Mouse (Mus musculus): ENCODE measurements around the gene A630095N17Rik. TPM values are rescaled to one million over a fixed set of nuclear protein-coding genes. Genes with fewer than 3 reads are reported as not detected.

Gene A630095N17Rik
- not detected in 2 replicates for polyA plus RNA-seq (2012)

GRCm38 (mm10) chr1:75231664-75232152, at the start of gene A630095N17Rik:
TSS of gene A630095N17Rik (minus strand) at chr1:75232102.

GRCm38 (mm10) chr1:75278228-75278627, 46.3 kb upstream of the A630095N17Rik start, which contains the start of gene Resp18:
TSS of gene Resp18 (minus strand) at chr1:75278415.

GRCm38 (mm10) chr1:75264091-75264880, 32.4 kb upstream of the A630095N17Rik start, which contains the start of gene Ptprn:
TSS of gene Ptprn (minus strand) at chr1:75264502.

GRCm38 (mm10) chr1:75236117-75237050, 4.5 kb upstream of the A630095N17Rik start, which contains the start of gene Dnajb2:
TSS of gene Dnajb2 (plus strand) at chr1:75236406.

GRCm38 (mm10) chr1:75219531-75219930, 12.4 kb downstream of the A630095N17Rik start, which contains the start of gene Tuba4a:
TSS of gene Tuba4a (minus strand) at chr1:75219865.

GRCm38 (mm10) chr1:75210136-75211087, 21.5 kb downstream of the A630095N17Rik start, which contains the start of the genes Glb1l and Stk16:
TSS of gene Glb1l (minus strand) at chr1:75210813.
TSS of gene Stk16 (plus strand) at chr1:75210838.

GRCm38 (mm10) chr1:75191622-75192402, 40.1 kb downstream of the A630095N17Rik start, which contains the start of the genes Ankzf1 and Atg9a:
TSS of gene Ankzf1 (plus strand) at chr1:75192151.
TSS of gene Atg9a (minus strand) at chr1:75192196.

GRCm38 (mm10) chr1:75180105-75180590, 51.8 kb downstream of the A630095N17Rik start, which contains the start of gene Abcb6:
TSS of gene Abcb6 (minus strand) at chr1:75180392.

Other genes starting within 250 kb of the A630095N17Rik start
- gene Nhej1, start 106.9 kb downstream of the A630095N17Rik start, polyA plus RNA-seq (2012): 0.23 and 0.86 TPM in 2 replicates
- gene Slc23a3, start 98.2 kb downstream of the A630095N17Rik start, polyA plus RNA-seq (2012): 0.04 and 0.11 TPM in 2 replicates
- 46.0 and 48.0 TPM in 2 replicates for gene Cnppd1, start 89.4 kb downstream of the A630095N17Rik start, polyA plus RNA-seq (2012)
- 76.7 and 81.7 TPM in 2 replicates for gene Retreg2, start 89.3 kb downstream of the A630095N17Rik start, polyA plus RNA-seq (2012)
- 17.3 and 19.8 TPM in 2 replicates for gene Zfand2b, start 63.5 kb downstream of the A630095N17Rik start, polyA plus RNA-seq (2012)
- 2.1 and 2.5 TPM in 2 replicates for gene Abcb6, start 51.7 kb downstream of the A630095N17Rik start, polyA plus RNA-seq (2012)
- gene Ankzf1, start 40.0 kb downstream of the A630095N17Rik start, polyA plus RNA-seq (2012): 9.1 and 10.4 TPM in 2 replicates
- gene Atg9a, start 39.9 kb downstream of the A630095N17Rik start, polyA plus RNA-seq (2012): 37.1 and 46.0 TPM in 2 replicates
- 1.1 and 1.2 TPM in 2 replicates for gene Glb1l, start 21.3 kb downstream of the A630095N17Rik start, polyA plus RNA-seq (2012)
- gene Stk16, start 21.3 kb downstream of the A630095N17Rik start, polyA plus RNA-seq (2012): 240 and 305 TPM in 2 replicates
- gene Tuba4a, start 12.2 kb downstream of the A630095N17Rik start, polyA plus RNA-seq (2012): 122 and 162 TPM in 2 replicates
- 10.7 and 13.4 TPM in 2 replicates for gene Dnajb2, start 4.3 kb upstream of the A630095N17Rik start, polyA plus RNA-seq (2012)
- gene Ptprn, start 32.4 kb upstream of the A630095N17Rik start, polyA plus RNA-seq (2012): 0.20 and 0.35 TPM in 2 replicates
- gene Resp18, start 46.3 kb upstream of the A630095N17Rik start, polyA plus RNA-seq (2012): not detected in 2 replicates
- 67.1 and 68.5 TPM in 2 replicates for gene Dnpep, start 85.9 kb upstream of the A630095N17Rik start, polyA plus RNA-seq (2012)
- 0.02 and 0.07 TPM in 2 replicates for gene Des, start 128.2 kb upstream of the A630095N17Rik start, polyA plus RNA-seq (2012)
- gene Speg, start 143.2 kb upstream of the A630095N17Rik start, polyA plus RNA-seq (2012): 0.53 and 1.1 TPM in 2 replicates
- 195 and 229 TPM in 2 replicates for gene Gmppa, start 203.8 kb upstream of the A630095N17Rik start, polyA plus RNA-seq (2012)
- gene Asic4, start 218.3 kb upstream of the A630095N17Rik start, polyA plus RNA-seq (2012): 0.04 TPM in 1 of 2 replicates, not detected in the other
- 11.5 and 12.8 TPM in 2 replicates for gene Chpf, start 247.2 kb upstream of the A630095N17Rik start, polyA plus RNA-seq (2012)
- gene Tmem198, start 247.4 kb upstream of the A630095N17Rik start, polyA plus RNA-seq (2012): 0.96 TPM in 2 replicates

Data from megakaryocyte-erythroid progenitor cell, adult 5 weeks (primary cell).